Mouse (Mus musculus): Measurements from ENCODE around the gene Mecp2. TPM values are rescaled to one million over a fixed set of nuclear protein-coding genes. Genes with fewer than 3 reads are reported as not detected.

The Mecp2 gene
- polyA plus RNA-seq, 1 experiment = 25.1 TPM

DNA sequence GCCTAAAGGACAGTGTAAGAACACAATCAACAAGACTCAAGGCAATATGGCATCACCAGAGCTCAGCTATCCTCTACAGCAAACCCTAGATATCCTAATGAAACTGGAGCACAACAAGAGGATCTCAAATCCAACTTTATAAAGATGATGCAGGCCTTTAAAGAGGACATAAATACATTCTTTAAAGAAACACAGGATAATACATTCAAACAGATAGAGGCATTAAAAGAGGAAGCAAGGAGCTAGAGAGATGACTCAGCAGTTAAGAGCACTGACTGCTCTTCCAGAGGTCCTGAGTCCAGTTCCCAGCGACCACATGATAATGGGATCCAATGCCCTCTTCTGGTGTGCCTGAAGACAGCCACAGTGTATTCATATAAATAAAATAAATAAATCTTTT is 40.0 kb downstream of the Mecp2 start:
- peaks cover 2% of the 10 kb centered on the region for H3K27me3 ChIP-seq (replicated peaks)
- H3K4me1 ChIP-seq = peaks cover 22% of the 10 kb centered on the region
- H3K4me3 ChIP-seq (replicated peaks) = no peak overlapping the region
- peaks cover 16% of the 10 kb centered on the region for H3K9me3 ChIP-seq
- peaks cover 3% of the 10 kb centered on the region for H3K36me3 ChIP-seq (replicated peaks; ENCODE audit: low read length)
- TF ChIP-seq GATA1 (IDR thresholded peaks at IDR 0.05; ENCODE audit: borderline replicate concordance, low read length) (no peak), FLI1 (IDR thresholded peaks at IDR 0.05; ENCODE audit: low read length) (no peak)

DNA sequence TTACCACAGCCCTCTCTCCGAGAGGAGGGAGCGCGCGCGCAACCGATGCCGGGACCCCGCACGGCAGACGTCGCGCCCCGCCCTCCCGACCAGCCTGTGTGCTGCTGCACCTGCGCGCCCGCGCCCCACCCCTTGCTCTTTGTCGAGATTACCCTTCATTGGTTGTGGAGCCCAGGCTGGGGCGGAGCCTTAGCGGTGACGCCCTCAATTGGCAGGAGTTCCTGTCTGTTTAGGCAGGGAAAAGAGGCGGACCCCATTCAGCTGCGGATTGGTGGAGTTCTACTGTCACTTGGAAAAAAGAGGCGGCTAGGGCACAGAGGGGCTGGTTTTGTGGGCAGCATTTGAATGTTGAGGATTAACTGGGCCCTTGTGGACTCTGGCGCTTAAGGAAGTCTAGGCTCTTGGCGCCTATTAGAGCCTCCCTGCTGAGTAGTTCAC is 49.5 kb downstream of the Mecp2 start:
- Histone ChIP-seq H3K4me1 (peaks cover 27% of the 10 kb centered on the region), H3K9me3 (peaks cover 10% of the 10 kb centered on the region), H3K27me3 (replicated peaks) (peaks cover 11% of the 10 kb centered on the region), H3K4me3 (replicated peaks) (peak overlapping the region; percentile 96), H3K36me3 (replicated peaks; ENCODE audit: low read length) (no peaks in the 10 kb centered on the region)
- TF ChIP-seq GATA1 (IDR thresholded peaks at IDR 0.05; ENCODE audit: borderline replicate concordance, low read length) (no peak), FLI1 (IDR thresholded peaks at IDR 0.05; ENCODE audit: low read length) (no peak)

DNA sequence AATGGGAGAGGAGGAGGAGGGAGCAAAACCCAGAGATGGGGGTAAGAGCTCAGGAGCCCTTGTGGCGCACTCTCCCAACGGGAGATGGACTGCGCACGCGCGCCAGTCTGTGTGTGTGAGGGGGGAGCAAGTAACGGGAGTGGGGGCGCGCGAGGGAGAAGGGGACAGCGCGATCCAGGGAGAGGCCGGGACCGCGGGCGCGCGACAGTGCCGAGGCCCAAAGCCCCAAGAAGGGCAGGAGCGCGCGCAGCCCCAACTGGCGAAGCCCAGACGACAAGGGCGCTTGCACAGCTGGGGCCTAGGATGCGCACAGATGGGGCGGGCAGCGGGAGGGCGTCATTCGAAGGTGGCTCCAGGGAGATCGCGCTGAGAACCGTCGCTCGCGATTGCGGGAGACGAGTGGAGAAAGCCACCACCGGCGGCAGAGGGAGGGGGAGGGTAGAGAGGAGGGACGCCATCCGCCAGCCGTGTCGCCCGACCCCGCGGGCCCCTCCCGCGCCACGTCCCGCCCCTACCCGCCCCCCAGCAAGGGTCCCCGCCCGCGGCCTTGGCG is 50.1 kb downstream of the Mecp2 start:
- Histone ChIP-seq H3K4me1 (peaks cover 28% of the 10 kb centered on the region), H3K27me3 (replicated peaks) (peaks cover 11% of the 10 kb centered on the region), H3K36me3 (replicated peaks; ENCODE audit: low read length) (peaks cover under 1% of the 10 kb centered on the region), H3K4me3 (replicated peaks) (peak overlapping the region; percentile 96), H3K9me3 (peaks cover 10% of the 10 kb centered on the region)
- no peak for TF ChIP-seq FLI1 (IDR thresholded peaks at IDR 0.05; ENCODE audit: low read length)
- no peak for TF ChIP-seq GATA1 (IDR thresholded peaks at IDR 0.05; ENCODE audit: borderline replicate concordance, low read length)

DNA sequence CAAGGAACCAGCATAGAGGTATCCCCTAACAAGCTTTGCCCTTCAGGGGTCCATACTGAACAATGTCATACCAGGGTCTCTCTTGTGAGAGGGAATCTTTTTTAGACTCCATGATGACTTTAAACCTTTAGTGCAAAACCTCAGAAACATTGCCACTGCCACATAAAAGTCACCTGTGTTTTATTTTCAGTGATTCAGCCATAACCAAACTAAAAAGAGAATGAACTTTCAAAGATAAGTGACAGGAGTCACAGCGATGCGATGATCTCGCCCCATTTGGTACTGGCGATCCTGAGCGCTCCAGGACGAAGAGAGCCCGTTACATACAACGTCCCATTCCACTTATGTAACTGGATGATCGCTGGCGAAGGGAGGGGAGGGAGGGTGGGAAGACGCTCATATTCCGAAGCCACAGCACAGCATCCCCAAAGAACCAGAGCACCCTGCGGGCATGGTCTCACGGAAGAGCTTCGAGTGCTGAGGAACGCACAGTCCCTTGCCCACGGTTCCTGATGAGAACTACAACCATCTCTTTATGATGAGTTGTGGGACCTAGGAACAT is 50.8 kb downstream of the Mecp2 start:
- H3K36me3 ChIP-seq (replicated peaks; ENCODE audit: low read length) = peaks cover 5% of the 10 kb centered on the region
- H3K4me1 ChIP-seq = peaks cover 30% of the 10 kb centered on the region
- peaks cover 11% of the 10 kb centered on the region for H3K27me3 ChIP-seq (replicated peaks)
- TF ChIP-seq FLI1 (IDR thresholded peaks at IDR 0.05; ENCODE audit: low read length) = no peak
- no peak for TF ChIP-seq GATA1 (IDR thresholded peaks at IDR 0.05; ENCODE audit: borderline replicate concordance, low read length)
- peak overlapping the region; percentile 96 for H3K4me3 ChIP-seq (replicated peaks)
- H3K9me3 ChIP-seq = peaks cover 10% of the 10 kb centered on the region

DNA sequence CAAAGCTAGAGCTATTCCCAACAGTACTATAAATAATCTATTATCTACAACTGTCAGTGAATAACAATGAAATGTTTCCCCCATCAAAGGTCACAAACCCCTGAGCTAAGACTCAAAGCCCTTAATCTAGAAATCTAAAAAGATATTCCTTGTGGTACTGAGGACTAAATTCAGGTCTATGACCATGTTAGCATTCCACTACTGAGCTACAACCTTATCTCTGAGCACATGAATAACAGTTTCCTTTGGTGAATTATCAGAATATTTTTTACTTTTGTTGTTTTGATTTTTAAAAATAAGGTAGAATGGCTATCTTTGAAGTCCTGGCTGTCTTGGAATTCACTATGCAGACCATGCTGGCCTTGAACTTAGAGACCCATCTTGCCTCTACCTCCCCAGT is 64.4 kb downstream of the Mecp2 start:
- Histone ChIP-seq H3K4me1 (peaks cover 20% of the 10 kb centered on the region; the same call in 1 of the 2 replicates), H3K27me3 (replicated peaks) (peaks cover 7% of the 10 kb centered on the region), H3K9me3 (no peaks in the 10 kb centered on the region), H3K4me3 (replicated peaks) (no peak overlapping the region), H3K36me3 (replicated peaks; ENCODE audit: low read length) (peaks cover 42% of the 10 kb centered on the region)
- TF ChIP-seq GATA1 (IDR thresholded peaks at IDR 0.05; ENCODE audit: borderline replicate concordance, low read length) (no peak), FLI1 (IDR thresholded peaks at IDR 0.05; ENCODE audit: low read length) (no peak)

DNA sequence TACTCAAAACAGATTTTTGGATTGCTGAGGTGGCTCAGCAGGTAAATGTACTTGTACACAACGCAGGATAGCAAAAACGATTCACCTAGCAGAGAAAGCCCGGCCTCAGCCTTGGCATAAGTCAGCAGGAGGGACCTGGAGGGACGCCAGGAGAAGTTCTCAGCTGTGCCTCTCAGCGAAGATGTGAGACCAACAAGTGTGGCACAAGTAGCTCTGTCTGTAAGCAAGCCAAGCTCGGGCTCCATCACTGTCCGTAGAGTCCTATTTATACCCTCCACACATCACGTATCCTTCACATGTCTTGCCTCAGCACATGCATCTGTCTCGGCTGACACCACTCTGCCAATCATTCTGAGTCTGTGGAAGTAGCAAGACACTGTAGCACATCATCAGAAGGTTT is 67.3 kb downstream of the Mecp2 start:
- Histone ChIP-seq H3K4me3 (replicated peaks) (no peak overlapping the region), H3K36me3 (replicated peaks; ENCODE audit: low read length) (peaks cover 25% of the 10 kb centered on the region), H3K27me3 (replicated peaks) (peaks cover 5% of the 10 kb centered on the region), H3K4me1 (peaks cover 8% of the 10 kb centered on the region; the same call in 1 of the 2 replicates), H3K9me3 (no peaks in the 10 kb centered on the region)
- TF ChIP-seq FLI1 (IDR thresholded peaks at IDR 0.05; ENCODE audit: low read length) = no peak
- no peak for TF ChIP-seq GATA1 (IDR thresholded peaks at IDR 0.05; ENCODE audit: borderline replicate concordance, low read length)

DNA sequence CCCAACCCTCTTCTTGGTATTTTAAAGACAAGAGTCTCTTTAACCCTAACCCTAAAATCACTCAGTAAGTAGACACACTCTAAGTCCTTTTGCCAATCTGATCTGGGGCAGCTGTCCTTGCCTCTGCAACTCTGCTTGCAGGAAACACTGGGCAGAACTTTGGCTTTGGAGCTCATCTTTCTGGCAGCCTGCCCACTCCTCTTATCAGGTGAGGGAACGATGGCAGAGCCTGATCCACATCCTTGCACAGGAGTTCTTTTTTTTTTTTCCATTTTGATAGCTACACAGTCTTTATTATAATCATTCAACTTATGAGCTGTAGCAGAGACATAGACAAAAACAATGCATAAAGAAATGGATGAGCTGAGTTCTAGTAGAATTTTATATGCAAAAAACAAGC is 90.1 kb downstream of the Mecp2 start:
- Histone ChIP-seq H3K4me1 (peaks cover 55% of the 10 kb centered on the region), H3K27me3 (replicated peaks) (peaks cover 8% of the 10 kb centered on the region), H3K4me3 (replicated peaks) (no peak overlapping the region), H3K36me3 (replicated peaks; ENCODE audit: low read length) (peaks cover 7% of the 10 kb centered on the region), H3K9me3 (no peaks in the 10 kb centered on the region)
- TF ChIP-seq FLI1 (IDR thresholded peaks at IDR 0.05; ENCODE audit: low read length) (no peak), GATA1 (IDR thresholded peaks at IDR 0.05; ENCODE audit: borderline replicate concordance, low read length) (no peak)

DNA sequence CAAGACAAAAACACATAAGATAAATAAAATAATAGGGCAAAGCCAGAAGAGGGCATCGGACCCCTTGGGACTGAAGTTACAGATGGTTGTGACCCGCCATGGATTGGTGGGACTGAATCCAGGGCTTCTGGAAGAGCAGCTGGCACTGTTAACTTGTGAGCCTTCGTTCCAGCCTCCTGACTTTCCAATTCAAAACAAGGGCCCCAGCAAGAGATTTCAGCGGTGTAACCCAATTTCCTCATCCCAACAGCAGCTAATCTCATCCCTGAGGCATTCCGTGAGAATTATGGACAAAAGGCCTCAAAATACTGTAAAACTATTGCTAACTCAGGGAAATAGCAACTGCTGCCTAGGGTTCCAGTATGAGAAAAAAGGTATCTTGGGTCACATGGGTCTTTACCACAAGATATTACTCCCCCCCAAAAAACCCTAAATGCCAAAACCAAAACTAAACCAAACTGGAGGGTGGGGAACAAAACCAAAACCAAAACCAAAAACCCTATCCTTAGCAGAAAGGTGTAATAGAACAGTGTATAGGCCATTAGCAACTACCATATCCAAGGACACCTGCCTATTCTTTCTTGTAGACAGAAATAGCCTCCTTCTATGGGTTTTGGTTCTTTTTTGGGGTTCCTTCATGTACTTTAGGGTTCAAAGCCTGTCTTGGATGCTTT is 97.3 kb downstream of the Mecp2 start:
- Histone ChIP-seq H3K36me3 (replicated peaks; ENCODE audit: low read length) (peaks cover 55% of the 10 kb centered on the region), H3K9me3 (no peaks in the 10 kb centered on the region), H3K4me1 (peaks cover 30% of the 10 kb centered on the region), H3K4me3 (replicated peaks) (no peak overlapping the region), H3K27me3 (replicated peaks) (peaks cover 9% of the 10 kb centered on the region)
- no peak for TF ChIP-seq GATA1 (IDR thresholded peaks at IDR 0.05; ENCODE audit: borderline replicate concordance, low read length)
- TF ChIP-seq FLI1 (IDR thresholded peaks at IDR 0.05; ENCODE audit: low read length) = no peak

DNA sequence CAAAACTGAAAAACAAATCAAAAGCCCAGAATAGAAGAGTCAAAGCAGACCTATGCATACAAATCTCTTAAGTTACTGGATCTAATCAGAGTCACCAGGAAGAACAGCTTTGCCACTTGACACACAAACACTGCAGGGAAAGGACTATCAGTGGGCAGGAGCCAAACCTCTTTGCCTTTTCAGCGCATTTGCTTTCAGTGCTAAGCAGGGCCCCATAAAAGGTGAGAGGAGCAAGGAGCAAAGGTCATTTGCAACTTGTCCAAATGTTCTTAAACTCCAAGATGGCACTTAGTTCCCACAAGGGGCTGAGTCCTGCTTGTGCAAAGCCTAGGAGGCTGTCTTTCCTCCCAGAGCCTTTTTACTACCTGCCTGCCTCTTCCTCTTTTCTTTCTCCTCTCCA is 105.2 kb downstream of the Mecp2 start:
- peaks cover 61% of the 10 kb centered on the region for H3K36me3 ChIP-seq (replicated peaks; ENCODE audit: low read length)
- H3K9me3 ChIP-seq = no peaks in the 10 kb centered on the region
- no peak for TF ChIP-seq FLI1 (IDR thresholded peaks at IDR 0.05; ENCODE audit: low read length)
- TF ChIP-seq GATA1 (IDR thresholded peaks at IDR 0.05; ENCODE audit: borderline replicate concordance, low read length) = no peak

More for the DNA sequence above, 105.2 kb downstream of the Mecp2 start:
- peaks cover 28% of the 10 kb centered on the region for H3K4me1 ChIP-seq
- no peak overlapping the region for H3K4me3 ChIP-seq (replicated peaks)
- H3K27me3 ChIP-seq (replicated peaks) = peaks cover 22% of the 10 kb centered on the region

Data from megakaryocyte, embryonic 14.5 days (primary cell).